Mouse (Mus musculus) neural tube, embryonic 12.5 days (tissue): ENCODE data around the gene 2310033P09Rik. TPM values are rescaled to one million over a fixed set of nuclear protein-coding genes. Genes with fewer than 3 reads are reported as not detected.
A peak's percentile ranks its signal among the peaks of the same experiment; 100 is the strongest.

ENCODE experiments used
- ATAC-seq: fragments of 200-750 bp; cut with Nextera tagmentation; 2 replicates; pipeline ENCODE4 v1.8.0; 2017; ENCODE audit warnings: low read depth, mild to moderate bottlenecking, moderate TSS enrichment, moderate library complexity; ENCODE audit not compliant: low FRiP score
- H3K27ac ChIP-seq: fragments of 300-500 bp; sonication (generic); 2 replicates; pipeline ENCODE4 v1.5.1; 2016
- H3K27me3 ChIP-seq: fragments of 300-500 bp; sonication (generic); replicated peaks from 2 replicates; pipeline ENCODE4 v1.6.1; 2016; ENCODE audit warnings: mild to moderate bottlenecking
- H3K36me3 ChIP-seq: fragments of 300-500 bp; sonication (generic); 2 replicates; pipeline ENCODE4 v1.6.1; 2016; ENCODE audit warnings: mild to moderate bottlenecking
- H3K4me1 ChIP-seq: fragments of 300-500 bp; sonication (generic); 2 replicates; pipeline ENCODE4 v1.6.1; 2016
- H3K4me2 ChIP-seq: fragments of 300-500 bp; sonication (generic); replicated peaks from 2 replicates; pipeline ENCODE4 v1.6.1; 2016; ENCODE audit warnings: mild to moderate bottlenecking
- H3K4me3 ChIP-seq: fragments of 300-500 bp; sonication (generic); 2 replicates; pipeline ENCODE4 v1.5.1; 2016
- H3K9ac ChIP-seq: fragments of 300-500 bp; sonication (generic); 2 replicates; pipeline ENCODE4 v1.6.1; 2016; ENCODE audit warnings: mild to moderate bottlenecking
- H3K9me3 ChIP-seq: fragments of 300-500 bp; sonication (generic); 2 replicates; pipeline ENCODE4 v1.6.1; 2016; ENCODE audit warnings: mild to moderate bottlenecking
- WGBS: fragments of 180-500 bp; shearing (Covaris S2); methylation state at CpG from one replicate; pipeline ENCODE4 v1.1.7; 2016; 5-methylcytosine and 5-hydroxymethylcytosine counted together
- polyA plus RNA-seq: library from polyadenylated mRNA; unstranded; fragments of >200 nt; fragmentation: Nextera tagmentation; extraction: Ambion mirVana; gene quantifications from 2 replicates; pipeline ENCODE4 v1.2.1, GENCODE M21; 2016

2310033P09Rik gene
- polyA plus RNA-seq, 1 experiment from 2014 or later, result 30.1 TPM

DNA sequence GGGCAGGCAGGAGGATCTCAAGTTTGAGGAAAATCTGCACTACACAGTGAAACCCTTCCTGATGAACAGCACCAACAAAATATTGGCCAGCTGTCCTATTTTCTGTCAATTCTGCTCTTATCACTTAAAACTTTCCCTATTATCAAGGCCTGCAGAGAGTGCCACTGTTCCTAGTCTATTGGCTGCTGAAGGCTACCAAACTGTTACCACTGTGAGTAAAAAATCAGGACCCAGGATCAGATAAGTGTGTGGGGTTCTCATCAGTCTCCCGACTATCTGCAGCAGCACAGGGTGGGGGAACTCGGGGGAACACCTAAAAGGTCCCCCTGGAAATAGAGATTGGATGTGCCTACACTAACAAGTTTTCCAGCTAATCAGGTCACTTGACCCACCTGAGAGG lies 17.0 kb downstream of the 2310033P09Rik start:
- Histone ChIP-seq H3K4me1 (peaks cover 30% of the 10 kb centered on the region), H3K4me3 (no peak overlapping the region), H3K27ac (no peak overlapping the region), H3K36me3 (peaks cover 10% of the 10 kb centered on the region; the same call in 1 of the 2 replicates), H3K27me3 (no peaks in the 10 kb centered on the region), H3K9ac (no peak overlapping the region), H3K4me2 (peak overlapping the region; percentile 91), H3K9me3 (no peaks in the 10 kb centered on the region)
- ATAC-seq, result no peak
- 83% methylated on average over 2 of the region's 2 CpGs for WGBS

DNA sequence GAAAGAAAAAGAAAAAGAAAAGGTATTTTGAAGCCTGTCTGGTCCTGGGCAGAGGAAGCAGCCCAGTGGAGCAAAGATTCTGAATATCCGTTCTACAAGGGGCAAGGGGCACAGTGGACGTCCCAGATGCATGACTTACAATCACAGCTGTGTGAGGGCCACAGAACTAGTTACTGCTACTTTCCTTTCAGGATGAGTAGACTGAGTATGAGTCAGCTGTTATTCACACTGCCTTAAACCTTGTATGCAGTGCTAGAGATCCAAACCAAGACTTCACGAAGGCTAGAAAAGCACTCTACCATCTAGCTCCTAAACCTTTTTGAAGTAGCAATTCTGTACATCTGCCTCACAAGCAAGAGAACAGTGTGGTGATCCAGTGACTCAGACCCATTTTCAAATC lies 18.1 kb downstream of the 2310033P09Rik start:
- Histone ChIP-seq H3K4me3 (peak overlapping the region; percentile 100), H3K9me3 (no peaks in the 10 kb centered on the region), H3K9ac (peak overlapping the region; percentile 97; the same call in 1 of the 2 replicates), H3K4me1 (peaks cover 30% of the 10 kb centered on the region), H3K4me2 (peak overlapping the region; percentile 91), H3K36me3 (peaks cover 4% of the 10 kb centered on the region; the same call in 1 of the 2 replicates), H3K27ac (no peak overlapping the region), H3K27me3 (no peaks in the 10 kb centered on the region)
- no peak for ATAC-seq
- 71% methylated on average over 3 of the region's 3 CpGs for WGBS

DNA sequence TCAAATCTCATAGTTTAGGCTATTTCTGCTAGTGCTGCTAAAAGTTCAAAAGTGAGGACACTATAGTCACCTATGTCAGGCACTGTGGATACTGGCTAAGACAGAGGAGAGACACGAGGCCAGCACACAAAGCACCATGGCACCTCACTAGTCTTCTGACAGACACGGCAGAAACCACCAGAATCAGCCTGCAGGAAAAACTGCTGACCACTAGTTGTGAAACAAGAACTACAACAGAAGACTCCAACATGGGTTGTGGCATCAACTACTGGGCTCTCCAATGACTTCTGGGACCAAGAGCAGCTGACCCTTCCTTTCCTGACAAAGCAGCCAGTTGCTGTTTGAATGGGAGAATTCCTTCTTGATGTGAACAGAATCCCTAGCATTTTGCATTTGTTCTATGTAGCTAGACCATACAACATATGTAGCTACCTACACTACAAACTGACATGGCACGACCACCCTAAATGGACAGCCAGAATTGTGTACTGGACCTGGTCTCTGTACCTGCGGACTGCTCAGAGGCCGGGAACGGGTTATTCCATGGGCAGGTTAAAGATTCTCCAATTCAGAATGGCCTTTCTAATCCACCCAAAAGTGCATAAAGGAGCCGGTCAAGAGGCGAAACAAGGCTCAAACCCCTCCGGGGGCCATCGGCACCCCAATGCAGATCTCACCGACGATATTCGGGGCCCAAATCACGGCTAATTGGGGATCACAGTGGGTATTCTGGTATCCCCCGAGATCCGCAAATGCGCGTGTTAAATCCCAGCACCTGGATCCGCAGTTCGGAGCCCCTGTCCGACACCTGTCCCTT lies 18.9 kb downstream of the 2310033P09Rik start:
- peaks cover 30% of the 10 kb centered on the region for H3K4me1 ChIP-seq

DNA sequence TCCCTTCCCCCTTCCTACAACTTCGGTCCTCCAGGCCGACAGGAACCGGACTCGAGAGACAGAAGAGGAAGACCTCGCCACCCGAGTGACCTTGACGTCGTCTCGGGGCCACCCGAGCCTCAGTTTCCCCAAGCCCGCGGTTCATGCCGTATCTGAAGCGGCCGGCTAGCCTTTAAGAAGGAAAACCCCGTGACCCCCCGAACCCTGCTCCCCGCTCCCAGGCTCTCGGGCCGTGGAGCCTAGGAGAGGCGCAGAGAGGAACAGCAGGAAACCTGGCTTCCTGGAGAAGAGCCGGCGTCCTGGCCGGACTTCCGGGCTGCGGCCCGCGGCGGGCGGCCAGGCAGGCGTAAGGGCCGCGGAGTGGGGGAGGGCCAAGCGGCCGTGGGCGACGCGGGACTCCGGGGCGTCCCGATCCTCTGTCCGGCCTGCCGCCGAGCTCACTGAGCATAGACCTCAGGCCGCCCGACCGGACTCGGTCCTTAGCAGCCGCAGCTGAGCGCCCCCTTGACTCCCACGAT lies 19.5 kb downstream of the 2310033P09Rik start:
- no peaks in the 10 kb centered on the region for H3K9me3 ChIP-seq
- H3K27ac ChIP-seq, result peak overlapping the region; percentile 89
- ATAC-seq, result peak; percentile 82
- H3K4me2 ChIP-seq, result peak overlapping the region; percentile 91
- peaks cover 30% of the 10 kb centered on the region for H3K4me1 ChIP-seq
- under 1% methylated on average over 51 of the region's 51 CpGs for WGBS
- peaks cover 4% of the 10 kb centered on the region; the same call in 1 of the 2 replicates for H3K36me3 ChIP-seq
- H3K4me3 ChIP-seq, result peak overlapping the region; percentile 100
- H3K9ac ChIP-seq, result peak overlapping the region; percentile 97
- no peaks in the 10 kb centered on the region for H3K27me3 ChIP-seq

More for the DNA sequence above, 18.9 kb downstream of the 2310033P09Rik start:
- peak overlapping the region; percentile 97 for H3K9ac ChIP-seq
- H3K36me3 ChIP-seq, result peaks cover 4% of the 10 kb centered on the region; the same call in 1 of the 2 replicates
- H3K9me3 ChIP-seq, result no peaks in the 10 kb centered on the region
- ATAC-seq, result no peak
- whole genome bisulfite sequencing, result 6% methylated on average over 21 of the region's 21 CpGs
- H3K27me3 ChIP-seq, result no peaks in the 10 kb centered on the region
- peak overlapping the region; percentile 100 for H3K4me3 ChIP-seq
- H3K4me2 ChIP-seq, result peak overlapping the region; percentile 91
- H3K27ac ChIP-seq, result peak overlapping the region; percentile 89; the same call in 1 of the 2 replicates

DNA sequence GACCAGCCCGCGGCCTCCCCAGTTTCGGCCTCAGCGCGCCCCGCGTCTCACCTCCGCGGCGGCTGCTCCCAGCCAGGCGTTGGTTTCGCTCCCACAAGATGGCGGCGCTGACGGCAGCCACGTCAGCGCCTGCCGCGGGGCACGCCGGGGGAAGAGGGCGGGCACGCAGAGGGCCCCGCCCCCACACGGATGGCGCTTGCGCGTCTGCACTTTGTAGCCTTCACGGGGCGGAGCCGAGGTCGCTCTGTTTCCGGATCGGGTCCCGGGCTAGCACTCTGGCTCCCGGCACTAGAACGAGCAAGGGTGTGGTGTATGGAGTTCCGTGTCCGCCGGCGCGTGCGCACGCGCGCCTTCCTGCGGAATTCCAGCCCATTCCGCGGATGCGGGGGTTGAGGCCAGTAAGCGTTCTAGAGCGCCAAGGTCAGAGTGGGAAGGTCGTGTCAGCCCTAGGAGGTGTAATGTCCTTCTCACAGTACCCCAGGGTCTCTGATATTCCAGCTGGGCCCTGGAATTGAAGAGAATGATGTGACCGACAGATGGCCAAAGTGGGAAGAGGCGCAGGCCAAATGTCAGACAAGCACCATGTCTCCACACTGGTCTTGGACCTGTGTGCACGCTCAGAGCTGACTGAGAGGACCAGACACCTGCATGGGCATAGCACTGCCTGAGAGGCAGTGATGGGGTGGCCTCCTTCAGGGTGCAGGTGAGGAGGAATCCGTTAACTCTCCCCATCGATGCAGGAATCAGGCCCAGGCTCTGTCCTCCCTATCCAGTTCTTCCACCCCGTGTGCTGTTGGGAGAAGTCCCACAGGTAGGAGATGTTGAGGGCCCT lies 20.2 kb downstream of the 2310033P09Rik start, which contains the start of gene Arf1:
Gene Arf1, minus strand, starts transcription at position 149 of the 832 bp plus-strand sequence.
- peak within 1 kb of the TSS; percentile 91 for H3K4me2 ChIP-seq
- WGBS, result 4% methylated on average over 59 of the region's 59 CpGs
- H3K4me1 ChIP-seq, result peaks cover 30% of the 10 kb centered on the region
- H3K9ac ChIP-seq, result peak within 1 kb of the TSS; percentile 97
- ATAC-seq, result peak; percentile 95
- H3K9me3 ChIP-seq, result no peaks in the 10 kb centered on the region
- H3K27me3 ChIP-seq, result no peaks in the 10 kb centered on the region
- peak within 1 kb of the TSS; percentile 100 for H3K4me3 ChIP-seq
- peaks cover 4% of the 10 kb centered on the region; the same call in 1 of the 2 replicates for H3K36me3 ChIP-seq
- peak within 1 kb of the TSS; percentile 89 for H3K27ac ChIP-seq

DNA sequence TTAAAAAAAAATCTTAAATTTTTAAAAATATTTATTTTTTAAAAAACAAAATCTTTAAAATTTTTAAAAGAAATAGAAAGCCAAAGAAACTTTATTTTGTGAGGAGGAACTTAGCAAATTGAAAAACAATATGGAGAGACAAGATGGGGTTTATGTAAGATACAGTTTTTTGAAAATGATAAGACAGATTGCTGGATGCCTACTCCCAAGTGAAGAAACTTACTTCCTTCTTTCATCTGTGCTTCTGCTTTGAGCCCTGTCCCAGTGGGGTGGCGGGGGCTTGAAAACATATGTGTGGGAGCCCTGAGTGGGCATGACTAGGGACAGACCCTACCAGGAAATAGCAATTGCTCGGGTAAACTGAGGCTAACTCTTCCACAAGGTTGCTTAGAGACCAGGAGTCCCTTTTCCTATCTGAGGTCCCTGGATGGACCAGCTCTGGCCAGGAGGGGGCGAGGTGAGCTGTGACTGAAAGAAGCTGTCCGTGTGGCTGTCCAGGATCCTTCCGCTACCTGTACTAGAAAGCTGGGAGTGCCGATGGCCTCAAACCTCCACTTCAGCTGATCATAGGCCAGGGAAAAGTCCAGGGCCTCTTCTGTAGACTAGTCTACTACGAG lies 22.1 kb downstream of the 2310033P09Rik start:
- no peak for ATAC-seq
- 17% methylated on average over 7 of the region's 7 CpGs for WGBS
- Histone ChIP-seq H3K4me1 (peaks cover 25% of the 10 kb centered on the region), H3K27me3 (no peaks in the 10 kb centered on the region), H3K27ac (no peak overlapping the region), H3K36me3 (no peaks in the 10 kb centered on the region), H3K4me2 (0 out of 2 replicates have a peak overlapping the region, but pooled peaks have one; percentile 18), H3K4me3 (no peak overlapping the region), H3K9me3 (no peaks in the 10 kb centered on the region), H3K9ac (no peak overlapping the region)

- Histone ChIP-seq H3K9ac (no peak overlapping the region), H3K4me3 (no peak overlapping the region), H3K27me3 (no peaks in the 10 kb centered on the region), H3K4me2 (no peak overlapping the region), H3K4me1 (peaks cover 5% of the 10 kb centered on the region), H3K9me3 (no peaks in the 10 kb centered on the region), H3K27ac (no peak overlapping the region), H3K36me3 (no peaks in the 10 kb centered on the region)
- 49% methylated on average over 2 of the region's 2 CpGs for WGBS
- ATAC-seq, result no peak
Observed at GRCm38 (mm10) chr11:59232797-59233196, 24.7 kb downstream of the 2310033P09Rik start.

GRCm38 (mm10) chr11:59238525-59239427 lies 30.7 kb downstream of the 2310033P09Rik start:
- Histone ChIP-seq H3K36me3 (no peaks in the 10 kb centered on the region), H3K27me3 (peaks cover 15% of the 10 kb centered on the region; the same call in 1 of the 2 replicates), H3K4me1 (peaks cover 8% of the 10 kb centered on the region), H3K4me3 (no peak overlapping the region), H3K27ac (no peak overlapping the region), H3K9me3 (no peaks in the 10 kb centered on the region), H3K4me2 (peak overlapping the region; percentile 33; the same call in 1 of the 2 replicates), H3K9ac (no peak overlapping the region)
- ATAC-seq, result peak; percentile 78
- 3% methylated on average over 14 of the region's 15 CpGs for WGBS

- ATAC-seq, result peak; percentile 13; the same call in 1 of the 2 replicates
- H3K9me3 ChIP-seq, result no peaks in the 10 kb centered on the region
- H3K36me3 ChIP-seq, result no peaks in the 10 kb centered on the region
- peak overlapping the region; percentile 33; the same call in 1 of the 2 replicates for H3K4me2 ChIP-seq
- H3K27me3 ChIP-seq, result peaks cover 15% of the 10 kb centered on the region; the same call in 1 of the 2 replicates
- H3K27ac ChIP-seq, result no peak overlapping the region
- no peak overlapping the region for H3K4me3 ChIP-seq
- WGBS, result 61% methylated on average over 4 of the region's 4 CpGs
- H3K4me1 ChIP-seq, result peaks cover 8% of the 10 kb centered on the region
- no peak overlapping the region for H3K9ac ChIP-seq
Observed at GRCm38 (mm10) chr11:59239428-59239785, 31.3 kb downstream of the 2310033P09Rik start.

DNA sequence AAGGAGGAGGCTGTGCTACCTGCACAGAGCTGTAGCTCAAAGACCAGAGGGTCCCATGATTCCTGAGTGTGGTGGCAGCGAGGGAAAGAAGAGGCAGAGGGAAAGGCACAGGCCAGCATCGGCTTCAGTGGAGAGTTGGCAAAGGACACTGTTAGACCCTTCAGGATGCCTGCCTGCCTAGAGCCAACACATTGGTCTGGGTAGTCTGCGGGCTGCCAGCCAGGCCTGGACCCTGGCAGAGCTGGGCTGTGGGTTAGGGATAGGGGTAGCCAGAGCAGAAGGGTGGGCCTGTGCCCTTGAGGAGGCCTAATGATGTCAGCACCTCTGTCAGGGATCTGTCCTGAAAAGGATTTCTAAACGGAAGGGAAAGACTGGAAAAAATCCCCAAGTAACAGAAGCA lies 31.7 kb downstream of the 2310033P09Rik start:
- ATAC-seq, result no peak
- Histone ChIP-seq H3K9me3 (no peaks in the 10 kb centered on the region), H3K36me3 (no peaks in the 10 kb centered on the region), H3K4me3 (no peak overlapping the region), H3K4me2 (no peak overlapping the region), H3K4me1 (peaks cover 8% of the 10 kb centered on the region), H3K27me3 (peaks cover 15% of the 10 kb centered on the region; the same call in 1 of the 2 replicates), H3K27ac (no peak overlapping the region), H3K9ac (no peak overlapping the region)
- 73% methylated on average over 4 of the region's 4 CpGs for WGBS
